Mouse (Mus musculus): ENCODE data around the gene Arhgap4.
A peak's percentile ranks its signal among the peaks of the same experiment; 100 is the strongest.

The Arhgap4 gene

GRCm38 (mm10) chrX:73921823-73922549, at the start of gene Arhgap4, which contains the start of gene Naa10:
Gene Arhgap4 (minus strand): TSS chrX:73921870.
Gene Naa10 (minus strand): TSS chrX:73921944.
- peak; percentile 73 for DNase-seq (ENCODE audit: low spot score)

- no peak for DNase-seq (ENCODE audit: low spot score)
Observed at GRCm38 (mm10) chrX:73970781-73971180, 49.1 kb upstream of the Arhgap4 start.

DNA sequence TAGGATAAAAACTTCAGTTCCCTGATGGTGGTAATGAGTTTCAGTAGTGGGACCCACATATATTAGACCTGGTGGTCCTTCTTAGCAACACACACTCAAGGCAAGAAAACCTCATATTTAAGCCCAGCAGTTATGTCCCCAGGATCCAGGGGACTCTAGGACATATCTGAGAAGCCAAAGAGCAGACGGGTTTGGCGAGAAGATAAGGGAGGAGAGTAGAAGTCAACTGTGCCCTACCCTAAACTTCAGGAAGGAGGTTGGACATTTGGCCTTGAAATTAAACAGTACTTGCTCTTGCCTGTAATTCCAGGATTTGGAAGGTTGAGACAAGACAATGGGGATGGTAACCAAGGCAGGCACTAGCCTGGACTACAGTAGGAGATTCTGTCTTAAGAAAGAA, 48.1 kb upstream of the Arhgap4 start:
- DNase-seq (ENCODE audit: low spot score): no peak

- DNase-seq (ENCODE audit: low spot score): no peak
Observed at GRCm38 (mm10) chrX:73969167-73969566, 47.5 kb upstream of the Arhgap4 start.

GRCm38 (mm10) chrX:73967177-73968075, 45.8 kb upstream of the Arhgap4 start:
- DNase-seq (ENCODE audit: low spot score): peak; percentile 67

DNA sequence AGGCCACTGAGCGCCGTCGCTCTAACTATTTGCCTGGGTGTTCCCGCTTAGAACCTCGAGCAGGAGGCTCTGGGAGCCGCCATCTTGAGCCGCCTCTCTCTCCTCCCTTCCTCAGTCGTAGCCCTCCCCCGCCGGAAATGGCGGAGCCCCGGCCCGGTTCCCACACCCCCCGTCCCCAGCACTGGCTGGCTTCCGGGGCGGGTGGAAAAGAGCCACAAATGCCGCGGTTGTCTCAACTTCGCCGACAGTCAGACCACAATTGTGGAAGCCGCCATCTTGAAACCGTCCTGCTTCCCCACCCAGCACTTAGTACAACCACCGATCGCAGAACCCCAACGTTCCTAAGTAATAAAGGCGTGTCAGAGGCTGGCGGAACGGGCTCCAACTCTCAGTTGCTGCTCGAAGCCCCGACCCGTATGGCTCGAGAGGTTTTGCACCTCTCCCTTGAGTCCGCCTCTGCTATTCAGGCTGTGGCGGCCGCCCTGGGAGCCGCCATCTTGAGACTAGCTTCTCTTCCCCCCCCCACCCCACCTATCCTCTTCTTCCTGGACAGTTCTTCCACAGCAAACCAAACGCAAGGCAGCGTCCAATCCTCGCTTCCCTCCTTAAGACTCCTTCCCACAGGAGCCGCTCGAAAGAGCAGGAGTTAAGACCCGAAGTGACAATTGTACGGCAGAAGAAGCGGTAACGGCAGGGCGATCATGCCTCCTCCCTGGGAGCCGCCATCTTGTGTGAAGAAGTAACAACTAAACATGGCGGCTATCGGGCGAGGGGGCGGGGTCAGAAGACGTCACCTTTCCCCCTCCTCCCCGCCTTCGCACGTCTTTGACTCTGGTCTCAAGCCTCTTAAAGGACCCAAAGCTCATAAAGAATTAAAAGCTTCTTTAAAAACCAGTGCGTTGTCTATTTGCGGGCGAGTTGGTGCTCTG, 44.8 kb upstream of the Arhgap4 start, which contains the start of gene Hcfc1:
Hcfc1 (minus strand) TSS at position 110 of the 929 bp plus-strand sequence.
- DNase-seq (ENCODE audit: low spot score): peak; percentile 89

DNA sequence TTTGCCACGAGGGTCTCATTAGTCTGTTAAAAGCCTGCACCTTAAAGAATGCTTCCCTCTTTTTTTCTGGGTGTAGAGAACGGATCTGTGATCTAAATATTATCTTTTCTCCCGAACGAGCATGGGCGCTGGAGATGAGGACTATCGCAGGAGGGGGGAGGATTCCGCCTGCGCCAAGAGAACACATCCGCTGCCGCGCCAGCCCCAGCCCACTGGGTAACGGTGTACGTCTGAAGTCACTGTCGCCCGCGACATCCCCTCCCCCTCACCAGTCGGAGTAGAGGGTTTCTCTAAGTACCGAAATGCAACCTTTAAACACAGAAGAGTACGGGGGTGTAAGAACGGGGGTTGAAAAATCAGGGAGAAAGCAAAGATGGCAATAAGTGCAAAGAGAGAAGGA, 43.6 kb upstream of the Arhgap4 start:
- no peak for DNase-seq (ENCODE audit: low spot score)

- DNase-seq (ENCODE audit: low spot score): no peak
Observed at GRCm38 (mm10) chrX:73964363-73964762, 42.7 kb upstream of the Arhgap4 start.

GRCm38 (mm10) chrX:73954988-73955387, 33.3 kb upstream of the Arhgap4 start:
- no peak for DNase-seq (ENCODE audit: low spot score)

DNA sequence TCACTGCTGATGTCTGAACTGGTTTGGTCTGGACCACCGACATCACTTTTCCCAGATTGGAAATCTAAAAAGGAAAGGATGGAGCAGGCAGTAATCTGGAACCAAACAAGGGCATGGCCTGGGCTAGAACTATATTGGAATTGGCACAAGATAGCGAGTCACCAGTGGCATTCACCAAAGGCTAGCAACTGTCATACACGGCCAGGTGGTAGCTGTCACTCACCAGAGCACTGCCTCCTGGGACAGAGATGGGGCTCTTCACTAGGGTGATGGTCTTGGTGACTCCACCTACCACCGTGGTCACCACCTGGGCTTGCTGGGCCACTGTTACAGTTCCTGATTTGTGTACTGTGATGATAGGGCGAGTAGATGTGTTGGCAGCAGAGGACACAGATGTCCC, 30.9 kb upstream of the Arhgap4 start:
- DNase-seq (ENCODE audit: low spot score): no peak

GRCm38 (mm10) chrX:73949341-73949740, 27.7 kb upstream of the Arhgap4 start:
- no peak for DNase-seq (ENCODE audit: low spot score)

- peak; percentile 50 for DNase-seq (ENCODE audit: low spot score)
Observed at GRCm38 (mm10) chrX:73948647-73949046, 27.0 kb upstream of the Arhgap4 start.

DNA sequence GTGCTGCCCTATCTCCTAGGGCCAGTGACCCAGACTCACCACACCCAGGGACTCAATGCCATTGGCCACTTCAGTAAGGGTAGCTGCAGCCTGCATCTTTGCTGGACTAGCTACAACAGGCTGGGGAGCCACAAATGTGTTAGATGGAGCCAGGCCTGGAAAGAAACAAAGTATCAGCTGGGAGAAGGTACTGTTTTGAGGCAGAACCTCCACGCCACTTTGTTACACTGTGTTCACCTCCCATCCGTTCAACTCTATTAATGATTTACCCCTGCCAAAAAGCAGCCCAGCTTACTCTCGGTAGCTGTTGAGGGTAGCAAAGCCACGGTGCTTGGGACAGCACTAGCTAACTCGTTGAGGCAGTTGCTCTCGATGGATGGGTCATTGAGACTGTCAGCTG, 25.2 kb upstream of the Arhgap4 start:
- DNase-seq (ENCODE audit: low spot score): no peak

- no peak for DNase-seq (ENCODE audit: low spot score)
Observed at GRCm38 (mm10) chrX:73942294-73942693, 20.6 kb upstream of the Arhgap4 start.

GRCm38 (mm10) chrX:73941860-73942259, 20.2 kb upstream of the Arhgap4 start:
- DNase-seq (ENCODE audit: low spot score): no peak

- no peak for DNase-seq (ENCODE audit: low spot score)
Observed at GRCm38 (mm10) chrX:73931871-73932270, 10.2 kb upstream of the Arhgap4 start.

DNA sequence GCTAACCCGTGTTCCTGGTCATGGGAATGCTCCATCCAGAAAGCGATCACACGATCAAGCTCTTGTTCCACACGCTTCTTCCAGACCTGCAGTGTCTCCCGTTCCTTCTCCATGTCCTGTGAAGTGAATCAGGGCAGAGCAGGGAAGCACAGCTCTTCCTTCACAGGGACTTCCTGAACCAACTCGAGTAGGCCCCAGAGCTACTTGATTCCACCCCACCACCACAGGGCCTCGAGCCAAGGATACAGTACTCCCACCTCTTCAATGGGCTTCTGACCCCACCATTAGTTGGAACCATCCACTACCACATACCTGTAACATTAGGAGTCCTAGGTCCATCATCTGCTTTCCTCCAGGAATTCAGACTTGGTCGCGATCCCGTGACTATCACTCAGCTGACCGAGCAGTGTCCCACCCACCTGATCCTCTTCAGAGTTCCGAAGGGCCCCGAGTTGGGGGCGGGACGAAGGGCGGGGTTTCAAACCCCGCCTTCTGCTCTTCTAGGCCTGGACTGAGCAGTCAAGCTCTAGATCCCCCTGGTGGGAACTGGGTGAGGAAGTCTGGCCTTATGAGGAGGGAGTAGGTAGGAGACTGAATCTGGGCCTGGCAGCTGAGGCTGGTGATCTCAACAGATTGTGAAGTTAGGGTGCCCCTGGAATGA, 8.9 kb upstream of the Arhgap4 start, which contains the start of gene Renbp:
Renbp (minus strand) TSS at position 449 of the 661 bp plus-strand sequence.
- DNase-seq (ENCODE audit: low spot score): peak; percentile 42

DNA sequence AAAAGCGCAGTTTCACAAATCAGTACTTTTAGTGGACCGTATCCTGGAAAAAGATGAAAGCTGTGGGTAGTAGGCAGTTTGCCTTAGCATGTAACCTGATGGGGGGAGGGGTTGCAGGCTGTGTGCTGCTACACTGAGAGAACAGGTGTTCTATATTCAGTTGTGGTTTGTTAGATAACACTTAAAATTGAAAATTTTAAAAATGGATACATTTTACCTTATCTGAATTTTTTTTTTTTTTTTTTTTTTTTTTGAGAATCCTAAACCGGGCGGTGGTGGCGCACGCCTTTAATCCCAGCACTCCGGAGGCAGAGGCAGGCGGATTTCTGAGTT, 846 bp upstream of the Arhgap4 start:
- no peak for DNase-seq (ENCODE audit: low spot score)

DNA sequence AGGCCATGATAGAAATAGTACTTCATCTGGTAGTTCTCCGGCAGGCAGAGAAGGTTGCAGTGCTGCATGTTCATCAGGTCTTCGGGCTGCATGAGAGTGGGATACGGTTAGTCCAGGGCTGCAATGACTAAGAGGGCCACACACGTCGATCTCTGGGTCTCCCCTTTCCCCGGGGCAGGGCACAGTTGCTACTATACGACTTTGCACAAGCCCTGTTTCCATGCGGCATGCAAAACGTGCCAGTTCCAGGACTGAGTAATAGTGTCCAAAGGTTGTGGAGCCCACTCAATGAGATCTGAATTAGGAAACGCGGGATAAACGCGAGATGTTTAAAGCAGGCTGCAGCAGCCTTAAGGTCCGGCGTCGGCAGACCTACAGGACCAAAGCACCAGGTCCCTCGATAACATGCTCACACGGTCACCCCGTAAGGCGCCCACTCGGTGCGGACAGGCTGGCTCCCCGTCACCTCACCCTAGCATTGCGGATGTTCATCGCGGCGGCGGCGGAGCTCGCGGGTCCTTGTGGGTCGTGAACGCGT, 316 bp downstream of the Arhgap4 start:
- DNase-seq (ENCODE audit: low spot score): no peak

DNA sequence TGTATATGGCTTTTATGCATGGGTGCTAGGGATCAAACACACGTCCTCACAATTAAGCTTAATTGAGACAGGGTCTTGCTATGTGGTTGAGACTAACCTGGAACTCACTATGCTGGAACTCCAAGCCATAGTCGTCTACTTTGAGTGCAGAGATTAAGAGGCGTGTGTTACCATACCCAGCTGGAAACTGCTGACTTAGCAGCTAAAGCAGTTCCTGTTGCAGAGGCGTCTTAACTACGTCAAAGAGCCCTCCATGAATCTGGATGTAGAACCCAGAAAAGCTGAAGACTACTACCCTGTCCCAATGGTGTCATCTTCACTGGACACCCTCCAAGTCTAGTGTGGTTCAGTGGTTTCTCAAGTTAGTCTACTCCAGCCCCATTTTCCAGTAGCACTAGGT, 3.0 kb downstream of the Arhgap4 start:
- DNase-seq (ENCODE audit: low spot score): no peak

GRCm38 (mm10) chrX:73916945-73917344, 4.7 kb downstream of the Arhgap4 start:
- no peak for DNase-seq (ENCODE audit: low spot score)
